Mouse (Mus musculus) cerebellum, adult 9-11 months (tissue): Measurements from ENCODE around the gene Olig2.

Experiments
- DNase-seq: peaks from one replicate; pipeline ENCODE4 v3.0.0; 2022

Gene Olig2

GRCm38 (mm10) chr16:91270982-91271549, 45.8 kb downstream of the Olig2 start:
- DNase-seq: no peak

- no peak for DNase-seq
Measured at GRCm38 (mm10) chr16:91271634-91272033, 46.4 kb downstream of the Olig2 start.
